Mouse (Mus musculus): ENCODE data around the gene Antxr1. TPM values are rescaled to one million over a fixed set of nuclear protein-coding genes. Genes with fewer than 3 reads are reported as not detected.

Gene Antxr1
- total and polyA plus RNA-seq, 3 experiments = 4.8 to 8.5 (median 6.5) TPM

GRCm38 (mm10) chr6:87326932-87327331 lies 8.7 kb downstream of the Antxr1 start:
- Histone ChIP-seq H3K4me1 (ENCODE audit: control insufficient read depth, insufficient read depth, low read length) (peaks cover 3% of the 10 kb centered on the region), H3K27me3 (ENCODE audit: control insufficient read depth, insufficient read depth, low read length) (no peaks in the 10 kb centered on the region), H3K9ac (ENCODE audit: low read depth, low read length) (no peak overlapping the region), H3K4me3 (no peak overlapping the region), H3K79me2 (replicated peaks; ENCODE audit: control insufficient read depth, insufficient read depth, low read length) (no peaks in the 10 kb centered on the region), H3K36me3 (ENCODE audit: control insufficient read depth, insufficient read depth, low read length) (no peaks in the 10 kb centered on the region), H3K27ac (no peak overlapping the region)
- WGBS = 69% methylated on average over 2 of the region's 2 CpGs
- TF ChIP-seq CTCF (IDR thresholded peaks at IDR 0.05) = no peak
- TF ChIP-seq POLR2A (IDR thresholded peaks at IDR 0.05; ENCODE audit: insufficient read depth, low read depth, low read length) = no peak
- TF ChIP-seq EP300 (IDR thresholded peaks at IDR 0.05; ENCODE audit: insufficient read depth, low read depth, low read length) = no peak
- intact Hi-C loops (cut with DNase I) = no loop called here
- no peak for DNase-seq

GRCm38 (mm10) chr6:87323381-87323780 lies 12.2 kb downstream of the Antxr1 start:
- H3K9ac ChIP-seq (ENCODE audit: low read depth, low read length) = no peak overlapping the region
- no peak for DNase-seq
- no peaks in the 10 kb centered on the region for H3K27me3 ChIP-seq (ENCODE audit: control insufficient read depth, insufficient read depth, low read length)
- intact Hi-C loops (cut with DNase I) = loop anchor here (1.0 kb wide), 1 partner anchor 222 kb away; no protein-coding TSS in a partner anchor
- WGBS = 75% methylated on average over 2 of the region's 2 CpGs
- H3K79me2 ChIP-seq (replicated peaks; ENCODE audit: control insufficient read depth, insufficient read depth, low read length) = no peaks in the 10 kb centered on the region
- H3K36me3 ChIP-seq (ENCODE audit: control insufficient read depth, insufficient read depth, low read length) = no peaks in the 10 kb centered on the region
- no peak for TF ChIP-seq POLR2A (IDR thresholded peaks at IDR 0.05; ENCODE audit: insufficient read depth, low read depth, low read length)
- TF ChIP-seq CTCF (IDR thresholded peaks at IDR 0.05) = peak; percentile 72
- no peak for TF ChIP-seq EP300 (IDR thresholded peaks at IDR 0.05; ENCODE audit: insufficient read depth, low read depth, low read length)
- H3K27ac ChIP-seq = no peak overlapping the region
- H3K4me3 ChIP-seq = no peak overlapping the region
- H3K4me1 ChIP-seq (ENCODE audit: control insufficient read depth, insufficient read depth, low read length) = peaks cover 3% of the 10 kb centered on the region

GRCm38 (mm10) chr6:87318651-87319050 lies 17.0 kb downstream of the Antxr1 start:
- H3K27ac ChIP-seq = no peak overlapping the region
- no peaks in the 10 kb centered on the region for H3K27me3 ChIP-seq (ENCODE audit: control insufficient read depth, insufficient read depth, low read length)
- intact Hi-C loops (cut with DNase I) = no loop called here
- no peak for TF ChIP-seq EP300 (IDR thresholded peaks at IDR 0.05; ENCODE audit: insufficient read depth, low read depth, low read length)
- TF ChIP-seq POLR2A (IDR thresholded peaks at IDR 0.05; ENCODE audit: insufficient read depth, low read depth, low read length) = no peak
- TF ChIP-seq CTCF (IDR thresholded peaks at IDR 0.05) = no peak
- H3K79me2 ChIP-seq (replicated peaks; ENCODE audit: control insufficient read depth, insufficient read depth, low read length) = no peaks in the 10 kb centered on the region
- peaks cover 3% of the 10 kb centered on the region for H3K4me1 ChIP-seq (ENCODE audit: control insufficient read depth, insufficient read depth, low read length)
- 88% methylated on average over 7 of the region's 7 CpGs for WGBS
- DNase-seq = no peak
- no peak overlapping the region for H3K4me3 ChIP-seq
- H3K9ac ChIP-seq (ENCODE audit: low read depth, low read length) = no peak overlapping the region
- H3K36me3 ChIP-seq (ENCODE audit: control insufficient read depth, insufficient read depth, low read length) = no peaks in the 10 kb centered on the region

- Histone ChIP-seq H3K9ac (ENCODE audit: low read depth, low read length) (no peak overlapping the region), H3K36me3 (ENCODE audit: control insufficient read depth, insufficient read depth, low read length) (no peaks in the 10 kb centered on the region), H3K4me3 (no peak overlapping the region), H3K27ac (peak overlapping the region; percentile 38; the same call in 1 of the 2 replicates), H3K27me3 (ENCODE audit: control insufficient read depth, insufficient read depth, low read length) (no peaks in the 10 kb centered on the region), H3K4me1 (ENCODE audit: control insufficient read depth, insufficient read depth, low read length) (peaks cover 1% of the 10 kb centered on the region), H3K79me2 (replicated peaks; ENCODE audit: control insufficient read depth, insufficient read depth, low read length) (no peaks in the 10 kb centered on the region)
- WGBS = 58% methylated on average over 8 of the region's 8 CpGs
- no peak for TF ChIP-seq POLR2A (IDR thresholded peaks at IDR 0.05; ENCODE audit: insufficient read depth, low read depth, low read length)
- TF ChIP-seq EP300 (IDR thresholded peaks at IDR 0.05; ENCODE audit: insufficient read depth, low read depth, low read length) = no peak
- TF ChIP-seq CTCF (IDR thresholded peaks at IDR 0.05) = no peak
- intact Hi-C loops (cut with DNase I) = no loop called here
- peak in 1 of 2 experiments; percentile 56 for DNase-seq
Measured at GRCm38 (mm10) chr6:87316966-87317365, 18.7 kb downstream of the Antxr1 start.

GRCm38 (mm10) chr6:87312761-87313160 lies 22.9 kb downstream of the Antxr1 start:
- Histone ChIP-seq H3K9ac (ENCODE audit: low read depth, low read length) (no peak overlapping the region), H3K36me3 (ENCODE audit: control insufficient read depth, insufficient read depth, low read length) (no peaks in the 10 kb centered on the region), H3K4me3 (no peak overlapping the region), H3K4me1 (ENCODE audit: control insufficient read depth, insufficient read depth, low read length) (peaks cover 1% of the 10 kb centered on the region), H3K79me2 (replicated peaks; ENCODE audit: control insufficient read depth, insufficient read depth, low read length) (no peaks in the 10 kb centered on the region), H3K27me3 (ENCODE audit: control insufficient read depth, insufficient read depth, low read length) (no peaks in the 10 kb centered on the region), H3K27ac (no peak overlapping the region)
- intact Hi-C loops (cut with DNase I) = no loop called here
- 65% methylated on average over 4 of the region's 4 CpGs for WGBS
- TF ChIP-seq CTCF (IDR thresholded peaks at IDR 0.05) (no peak), POLR2A (IDR thresholded peaks at IDR 0.05; ENCODE audit: insufficient read depth, low read depth, low read length) (no peak), EP300 (IDR thresholded peaks at IDR 0.05; ENCODE audit: insufficient read depth, low read depth, low read length) (no peak)
- no peak for DNase-seq

GRCm38 (mm10) chr6:87304486-87304885 lies 31.1 kb downstream of the Antxr1 start:
- intact Hi-C loops (cut with DNase I) = no loop called here
- Histone ChIP-seq H3K9ac (ENCODE audit: low read depth, low read length) (no peak overlapping the region), H3K4me3 (no peak overlapping the region), H3K4me1 (ENCODE audit: control insufficient read depth, insufficient read depth, low read length) (no peaks in the 10 kb centered on the region), H3K79me2 (replicated peaks; ENCODE audit: control insufficient read depth, insufficient read depth, low read length) (no peaks in the 10 kb centered on the region), H3K27me3 (ENCODE audit: control insufficient read depth, insufficient read depth, low read length) (no peaks in the 10 kb centered on the region), H3K27ac (peak overlapping the region; percentile 13), H3K36me3 (ENCODE audit: control insufficient read depth, insufficient read depth, low read length) (no peaks in the 10 kb centered on the region)
- TF ChIP-seq CTCF (IDR thresholded peaks at IDR 0.05) = no peak
- TF ChIP-seq POLR2A (IDR thresholded peaks at IDR 0.05; ENCODE audit: insufficient read depth, low read depth, low read length) = no peak
- no peak for TF ChIP-seq EP300 (IDR thresholded peaks at IDR 0.05; ENCODE audit: insufficient read depth, low read depth, low read length)
- DNase-seq = peak in 1 of 2 experiments; percentile 19
- WGBS = 33% methylated on average over 8 of the region's 8 CpGs
